Mouse (Mus musculus) embryonic facial prominence, embryonic 11.5 days (tissue): Measurements from ENCODE around the gene Mif4gd. TPM values are rescaled to one million over a fixed set of nuclear protein-coding genes. Genes with fewer than 3 reads are reported as not detected.

ENCODE experiments used
- ATAC-seq: fragments of 200-750 bp; cut with Nextera tagmentation; replicated peaks from 2 replicates; pipeline ENCODE4 v1.8.0; 2017; ENCODE audit warnings: low read depth; ENCODE audit not compliant: insufficient number of reproducible peaks, low FRiP score, low TSS enrichment
- DNase-seq: peaks from one replicate; pipeline ENCODE4 v3.0.0-alpha.2; 2015; ENCODE audit warnings: low spot score
- H3K27ac ChIP-seq: fragments of 300-500 bp; sonication (generic); replicated peaks from 2 replicates; pipeline ENCODE4 v1.5.1; 2014; ENCODE audit warnings: mild to moderate bottlenecking, low read depth, low read length, control low read depth
- H3K27me3 ChIP-seq: fragments of 300-500 bp; sonication (generic); 2 replicates; pipeline ENCODE4 v1.6.1; 2014; ENCODE audit warnings: mild to moderate bottlenecking, low read length, moderate library complexity, mixed read lengths; ENCODE audit not compliant: control insufficient read depth, insufficient read depth
- H3K36me3 ChIP-seq: fragments of 300-500 bp; sonication (generic); replicated peaks from 2 replicates; pipeline ENCODE4 v1.6.1; 2014; ENCODE audit warnings: low read depth, mild to moderate bottlenecking, low read length, moderate library complexity, mixed read lengths; ENCODE audit not compliant: control insufficient read depth, insufficient read depth
- H3K4me1 ChIP-seq: fragments of 300-500 bp; sonication (generic); 2 replicates; pipeline ENCODE4 v1.6.1; 2014; ENCODE audit warnings: low read length, mixed read lengths; ENCODE audit not compliant: control insufficient read depth, insufficient read depth
- H3K4me2 ChIP-seq: fragments of 300-500 bp; sonication (generic); 2 replicates; pipeline ENCODE4 v1.6.1; 2014; ENCODE audit warnings: low read depth, mild to moderate bottlenecking, control low read depth, low read length, moderate library complexity
- H3K4me3 ChIP-seq: fragments of 300-500 bp; sonication (generic); 2 replicates; pipeline ENCODE4 v1.5.1; 2014; ENCODE audit warnings: low read depth, low read length, control low read depth
- H3K9ac ChIP-seq: fragments of 300-500 bp; sonication (generic); replicated peaks from 2 replicates; pipeline ENCODE4 v1.6.1; 2014; ENCODE audit warnings: mild to moderate bottlenecking, control low read depth, low read length
- H3K9me3 ChIP-seq: fragments of 300-500 bp; sonication (generic); replicated peaks from 2 replicates; pipeline ENCODE4 v1.6.1; 2016; ENCODE audit warnings: mild to moderate bottlenecking, low read length, inconsistent platforms, mixed read lengths; ENCODE audit not compliant: control insufficient read depth
- WGBS: fragments of 180-500 bp; shearing (Covaris S2); extraction: QIAGEN DNeasy Blood & Tissue Kit; methylation state at CpG from one replicate; pipeline ENCODE4 v1.1.7; 2014; 5-methylcytosine and 5-hydroxymethylcytosine counted together
- polyA plus RNA-seq: library from polyadenylated mRNA; unstranded; fragments of >200 nt; fragmentation: Nextera tagmentation; extraction: Ambion mirVana; gene quantifications from 2 replicates; pipeline ENCODE4 v1.2.1, GENCODE M21; 2014

The Mif4gd gene
- polyA plus RNA-seq, 1 experiment from 2014 or later, result 18.2 TPM

- Histone ChIP-seq H3K27me3 (no peaks in the 10 kb centered on the region), H3K36me3 (no peaks in the 10 kb centered on the region)
Measured at GRCm38 (mm10) chr11:115623487-115624070, 10.8 kb upstream of the Mif4gd start.

DNA sequence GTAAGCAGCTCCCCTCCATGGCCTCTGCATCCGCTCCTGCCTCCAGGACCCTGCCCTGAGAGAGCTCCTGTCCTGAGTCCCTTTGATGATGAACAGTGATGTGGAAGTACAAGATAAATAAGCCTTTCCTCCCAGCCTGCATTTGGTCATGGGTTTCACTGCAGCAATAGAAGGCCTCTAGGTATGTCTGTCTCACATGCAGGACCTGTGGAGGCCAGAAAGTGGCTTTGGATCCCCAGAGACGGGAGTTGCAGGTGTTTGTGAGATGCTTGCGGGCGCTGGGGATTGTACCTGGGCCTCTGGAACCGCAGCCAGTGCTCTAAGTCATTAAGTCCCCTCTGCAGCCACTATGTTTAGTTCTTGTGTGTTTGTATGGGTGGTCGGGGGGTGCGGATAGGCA, 7.2 kb upstream of the Mif4gd start:
- H3K9ac ChIP-seq, result no peak overlapping the region
- H3K4me3 ChIP-seq, result no peak overlapping the region
- WGBS, result 92% methylated on average over 7 of the region's 7 CpGs
- no peak overlapping the region for H3K27ac ChIP-seq
- H3K9me3 ChIP-seq, result no peaks in the 10 kb centered on the region
- H3K4me2 ChIP-seq, result no peak overlapping the region
- DNase-seq, result no peak
- no peaks in the 10 kb centered on the region for H3K4me1 ChIP-seq
- no peaks in the 10 kb centered on the region for H3K36me3 ChIP-seq
- no peak for ATAC-seq
- no peaks in the 10 kb centered on the region for H3K27me3 ChIP-seq

More at GRCm38 (mm10) chr11:115623487-115624070, 10.8 kb upstream of the Mif4gd start:
- no peaks in the 10 kb centered on the region for H3K9me3 ChIP-seq
- no peak overlapping the region for H3K27ac ChIP-seq
- H3K9ac ChIP-seq, result no peak overlapping the region
- WGBS, result 73% methylated on average over 9 of the region's 9 CpGs
- no peak overlapping the region for H3K4me2 ChIP-seq
- DNase-seq (no peak), ATAC-seq (no peak)
- H3K4me3 ChIP-seq, result no peak overlapping the region
- H3K4me1 ChIP-seq, result no peaks in the 10 kb centered on the region

DNA sequence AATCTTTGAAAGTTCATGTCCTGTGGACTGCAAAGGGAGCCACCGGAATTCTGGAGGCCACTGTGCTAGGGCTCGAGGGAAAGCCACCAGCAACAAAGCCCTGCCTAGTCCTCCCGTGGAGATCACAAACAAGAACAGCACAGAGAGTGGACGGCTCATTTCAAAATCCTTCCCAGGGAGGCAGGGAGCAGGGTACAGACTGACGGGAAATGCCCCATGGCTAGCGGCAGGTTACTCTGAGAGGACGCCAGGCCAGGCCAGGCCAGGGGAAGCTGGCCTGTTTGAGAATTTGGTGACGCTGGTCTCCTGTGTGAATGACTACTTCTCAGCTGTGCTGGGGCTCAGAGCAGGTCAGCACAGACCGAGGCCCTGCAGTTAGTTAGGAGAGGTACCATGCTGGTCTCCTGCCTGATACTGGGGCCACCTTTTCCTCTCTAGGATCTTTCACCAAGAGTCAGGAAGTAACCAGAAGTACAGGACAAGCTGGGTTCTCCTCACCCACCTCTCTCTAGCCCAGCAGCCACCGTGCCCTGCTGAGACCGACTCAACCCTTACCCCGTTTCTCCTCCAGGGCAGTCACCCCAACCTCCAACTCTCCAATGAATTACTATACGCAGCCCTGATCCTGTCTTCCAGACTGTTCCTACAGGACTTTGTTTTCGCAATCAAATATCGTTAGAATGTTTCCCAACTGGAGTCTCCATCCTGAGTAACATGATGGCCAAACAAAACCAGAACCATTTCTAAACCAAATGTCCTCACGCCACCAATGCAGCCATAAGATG, 6.2 kb upstream of the Mif4gd start:
- Histone ChIP-seq H3K27ac (no peak overlapping the region), H3K9ac (no peak overlapping the region), H3K9me3 (no peaks in the 10 kb centered on the region), H3K4me1 (no peaks in the 10 kb centered on the region), H3K27me3 (no peaks in the 10 kb centered on the region), H3K4me3 (no peak overlapping the region), H3K4me2 (no peak overlapping the region), H3K36me3 (no peaks in the 10 kb centered on the region)
- 87% methylated on average over 16 of the region's 16 CpGs for WGBS
- no peak for DNase-seq
- no peak for ATAC-seq

DNA sequence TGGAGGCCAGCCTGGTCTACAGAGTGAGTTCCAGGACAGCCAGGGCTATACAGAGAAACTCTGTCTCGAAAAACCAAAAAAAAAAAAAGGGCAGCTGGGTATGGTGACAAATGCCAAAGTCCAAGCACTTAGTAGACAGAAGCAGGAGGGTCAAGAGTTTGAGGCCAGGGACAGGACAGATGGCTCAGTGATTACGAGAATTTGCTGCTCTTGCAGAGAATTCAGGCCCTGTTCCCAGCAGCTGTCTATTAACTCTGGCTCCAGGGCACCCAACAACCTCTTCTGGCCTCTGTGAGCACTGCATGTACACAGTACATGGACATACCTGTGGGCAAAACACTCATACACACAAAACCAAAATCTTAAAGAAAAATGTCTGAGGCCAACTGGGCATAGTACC, 5.2 kb upstream of the Mif4gd start:
- H3K27me3 ChIP-seq, result no peaks in the 10 kb centered on the region
- H3K4me2 ChIP-seq, result no peak overlapping the region
- no peak for DNase-seq
- no peaks in the 10 kb centered on the region for H3K9me3 ChIP-seq
- H3K4me3 ChIP-seq, result no peak overlapping the region
- WGBS, result 67% methylated on average over 2 of the region's 2 CpGs
- no peak for ATAC-seq
- no peaks in the 10 kb centered on the region for H3K36me3 ChIP-seq
- H3K9ac ChIP-seq, result no peak overlapping the region
- no peak overlapping the region for H3K27ac ChIP-seq
- no peaks in the 10 kb centered on the region for H3K4me1 ChIP-seq

DNA sequence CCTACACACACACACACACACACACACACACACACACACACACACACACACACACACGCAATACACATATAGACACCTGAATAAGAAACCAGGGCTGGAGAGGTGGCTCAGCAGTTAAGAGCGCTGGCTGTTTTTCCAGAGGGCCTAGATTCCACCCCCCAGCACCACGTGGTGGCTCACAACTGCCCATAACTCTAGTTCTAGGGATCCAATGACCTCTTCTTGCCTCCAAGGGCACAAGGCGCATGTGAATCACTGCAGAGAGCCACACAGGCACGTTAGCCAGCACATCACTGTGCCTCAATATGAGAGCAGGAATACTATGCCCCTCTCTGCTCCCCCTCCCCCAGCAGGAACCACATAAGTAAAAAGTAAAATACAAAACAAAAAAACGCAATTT, 4.1 kb upstream of the Mif4gd start:
- no peak for DNase-seq
- H3K4me1 ChIP-seq, result no peaks in the 10 kb centered on the region
- no peaks in the 10 kb centered on the region for H3K36me3 ChIP-seq
- no peaks in the 10 kb centered on the region for H3K9me3 ChIP-seq
- no peak overlapping the region for H3K4me2 ChIP-seq
- no peak overlapping the region for H3K9ac ChIP-seq
- WGBS, result 73% methylated on average over 6 of the region's 6 CpGs
- H3K27me3 ChIP-seq, result no peaks in the 10 kb centered on the region
- no peak overlapping the region for H3K4me3 ChIP-seq
- ATAC-seq, result no peak
- H3K27ac ChIP-seq, result no peak overlapping the region

GRCm38 (mm10) chr11:115616371-115616770, 3.6 kb upstream of the Mif4gd start:
- Histone ChIP-seq H3K9ac (no peak overlapping the region), H3K4me2 (no peak overlapping the region), H3K36me3 (no peaks in the 10 kb centered on the region), H3K4me1 (no peaks in the 10 kb centered on the region), H3K27ac (no peak overlapping the region), H3K4me3 (no peak overlapping the region), H3K9me3 (no peaks in the 10 kb centered on the region), H3K27me3 (no peaks in the 10 kb centered on the region)
- 89% methylated on average over 7 of the region's 7 CpGs for WGBS
- no peak for ATAC-seq
- DNase-seq, result no peak

DNA sequence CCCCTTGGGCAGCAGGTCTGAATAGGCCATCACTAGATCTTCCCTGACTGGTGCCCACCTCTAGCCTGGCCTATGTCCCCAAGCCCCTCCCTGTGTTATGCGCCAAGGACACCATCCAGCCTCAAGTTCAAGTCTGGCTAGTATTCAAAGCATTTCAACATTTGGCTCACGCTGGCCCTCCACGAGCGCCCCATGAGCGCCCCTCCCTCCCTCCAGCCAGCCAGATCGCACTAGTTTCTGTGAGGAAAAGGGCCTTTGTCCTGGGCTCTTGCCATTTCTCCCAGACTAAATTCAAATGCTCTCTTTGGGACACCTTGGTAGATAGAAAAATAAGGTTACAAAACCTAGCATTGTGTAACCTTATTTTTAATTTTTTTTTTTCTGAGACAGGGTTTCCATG, 3.1 kb upstream of the Mif4gd start:
- no peaks in the 10 kb centered on the region for H3K36me3 ChIP-seq
- H3K9me3 ChIP-seq, result no peaks in the 10 kb centered on the region
- H3K9ac ChIP-seq, result no peak overlapping the region

DNA sequence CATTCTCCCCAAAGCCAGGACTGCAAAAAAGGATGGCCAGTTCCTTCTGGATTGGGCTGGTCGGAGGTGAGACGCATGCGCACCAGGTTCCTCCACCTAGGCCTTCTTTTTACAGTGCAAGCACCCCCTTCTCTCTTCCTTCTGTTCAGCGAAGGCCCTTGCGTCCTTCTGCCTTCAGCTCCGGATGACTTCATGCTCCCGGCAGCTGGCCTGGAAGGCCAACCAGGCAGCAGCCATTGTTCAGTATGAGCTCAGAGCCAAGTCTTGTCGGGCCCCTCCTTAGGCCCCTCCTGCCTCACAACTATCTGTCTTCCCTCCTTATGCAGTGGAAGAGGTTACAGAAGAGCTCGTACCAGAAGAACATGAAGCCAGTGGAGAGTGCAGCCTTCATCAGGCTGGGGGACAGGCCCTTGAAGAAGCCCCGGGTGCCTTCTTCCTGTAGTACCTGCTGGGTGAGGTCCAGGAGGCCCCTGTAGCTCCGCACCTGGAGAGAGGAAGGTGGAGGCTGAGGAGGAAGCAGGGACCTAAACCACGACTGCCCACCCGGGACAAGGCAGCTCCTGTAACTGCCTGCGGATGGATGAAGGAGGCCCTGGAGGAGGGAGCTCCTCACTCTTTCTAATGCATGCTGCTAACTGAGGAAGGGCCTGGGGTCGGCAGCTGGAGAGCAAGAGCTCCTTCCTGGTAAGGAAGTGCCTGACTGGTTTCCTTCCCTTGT, 2.5 kb upstream of the Mif4gd start:
- no peaks in the 10 kb centered on the region for H3K27me3 ChIP-seq
- 79% methylated on average over 15 of the region's 15 CpGs for WGBS
- H3K27ac ChIP-seq, result no peak overlapping the region
- no peak for ATAC-seq
- DNase-seq, result no peak
- no peak overlapping the region for H3K4me2 ChIP-seq
- H3K4me1 ChIP-seq, result no peaks in the 10 kb centered on the region
- no peak overlapping the region for H3K4me3 ChIP-seq
- H3K36me3 ChIP-seq, result no peaks in the 10 kb centered on the region
- no peaks in the 10 kb centered on the region for H3K9me3 ChIP-seq
- H3K9ac ChIP-seq, result no peak overlapping the region

More for the DNA sequence above, 3.1 kb upstream of the Mif4gd start:
- no peak overlapping the region for H3K27ac ChIP-seq
- H3K4me3 ChIP-seq, result no peak overlapping the region
- no peaks in the 10 kb centered on the region for H3K27me3 ChIP-seq
- DNase-seq (no peak), ATAC-seq (no peak)
- H3K4me2 ChIP-seq, result no peak overlapping the region
- no peaks in the 10 kb centered on the region for H3K4me1 ChIP-seq
- WGBS, result 92% methylated on average over 6 of the region's 6 CpGs
